Mouse (Mus musculus) kidney, postnatal 14 days (tissue): ENCODE data around the gene Itpr2.

Experiments used
- DNase-seq: peaks from one replicate; pipeline ENCODE4 v3.0.0; 2022; ENCODE audit warnings: mixed read lengths

Itpr2 gene

GRCm38 (mm10) chr6:146255656-146256055 lies 246.4 kb downstream of the Itpr2 start:
- DNase-seq, result no peak

GRCm38 (mm10) chr6:146254931-146255330 lies 247.1 kb downstream of the Itpr2 start:
- DNase-seq, result no peak

- no peak for DNase-seq
Measured at GRCm38 (mm10) chr6:146254216-146254820, 247.7 kb downstream of the Itpr2 start.

- DNase-seq, result no peak
Measured at GRCm38 (mm10) chr6:146249096-146249495, 252.9 kb downstream of the Itpr2 start.

- no peak for DNase-seq
Measured at GRCm38 (mm10) chr6:146248341-146248740, 253.7 kb downstream of the Itpr2 start.

GRCm38 (mm10) chr6:146247906-146248305 lies 254.1 kb downstream of the Itpr2 start:
- DNase-seq, result no peak

- no peak for DNase-seq
Measured at GRCm38 (mm10) chr6:146246368-146246767, 255.7 kb downstream of the Itpr2 start.

- no peak for DNase-seq
Measured at GRCm38 (mm10) chr6:146245888-146246287, 256.1 kb downstream of the Itpr2 start.

- no peak for DNase-seq
Measured at GRCm38 (mm10) chr6:146243068-146243467, 259.0 kb downstream of the Itpr2 start.

GRCm38 (mm10) chr6:146241336-146241735 lies 260.7 kb downstream of the Itpr2 start:
- no peak for DNase-seq

GRCm38 (mm10) chr6:146235165-146235564 lies 266.9 kb downstream of the Itpr2 start:
- no peak for DNase-seq

- DNase-seq, result no peak
Measured at GRCm38 (mm10) chr6:146234417-146234816, 267.6 kb downstream of the Itpr2 start.

GRCm38 (mm10) chr6:146230903-146231302 lies 271.1 kb downstream of the Itpr2 start:
- no peak for DNase-seq

GRCm38 (mm10) chr6:146230373-146230788 lies 271.6 kb downstream of the Itpr2 start:
- no peak for DNase-seq

- DNase-seq, result no peak
Measured at GRCm38 (mm10) chr6:146229967-146230366, 272.1 kb downstream of the Itpr2 start.

- DNase-seq, result no peak
Measured at GRCm38 (mm10) chr6:146229519-146229918, 272.5 kb downstream of the Itpr2 start.

GRCm38 (mm10) chr6:146228048-146228447 lies 274.0 kb downstream of the Itpr2 start:
- DNase-seq, result no peak

- no peak for DNase-seq
Measured at GRCm38 (mm10) chr6:146222403-146223063, 279.5 kb downstream of the Itpr2 start.

- no peak for DNase-seq
Measured at GRCm38 (mm10) chr6:146221371-146222336, 280.4 kb downstream of the Itpr2 start.

GRCm38 (mm10) chr6:146220071-146220470 lies 282.0 kb downstream of the Itpr2 start:
- no peak for DNase-seq

- DNase-seq, result no peak
Measured at GRCm38 (mm10) chr6:146219534-146219933, 282.5 kb downstream of the Itpr2 start.

- no peak for DNase-seq
Measured at GRCm38 (mm10) chr6:146215302-146215701, 286.7 kb downstream of the Itpr2 start.

- DNase-seq, result no peak
Measured at GRCm38 (mm10) chr6:146212339-146212738, 289.7 kb downstream of the Itpr2 start.
